In genomic region chr8:80492987-80493441, GRCm38 (mm10) we compare ENCODE assay signal across 8 mouse cellular contexts. TPM values are rescaled to one million over a fixed set of nuclear protein-coding genes. Genes with fewer than 3 reads are reported as not detected.
DNase-seq lines count a peak whose midpoint lies in the region; ATAC-seq and TF ChIP-seq lines count a peak whose summit lies in the region.

No protein-coding gene starts in this region.

- H3K4me3 ChIP-seq in embryonic fibroblast, embryonic 13.5 days (ENCODE audit: insufficient read depth, low read length): peak overlapping the region; percentile 66
- H3K4me3 ChIP-seq in lung, embryonic 16.5 days (ENCODE audit: low read length): peak overlapping the region; percentile 58
- peak overlapping the region; percentile 49 for H3K4me3 ChIP-seq in olfactory bulb, adult 2 months (ENCODE audit: insufficient read depth, low read depth, low read length)

- no peaks in the 10 kb centered on the region for H3K9me3 ChIP-seq in lung, embryonic 16.5 days (ENCODE audit: control insufficient read depth, low read length)

- peak; percentile 69; the same call in 1 of the 2 replicates for TF ChIP-seq CTCF in brain, embryonic 14.5 days (IDR thresholded peaks at IDR 0.05; ENCODE audit: borderline replicate concordance, extremely low read depth, insufficient read depth, insufficient read length)
- no peak for TF ChIP-seq CTCF in embryonic fibroblast, embryonic 13.5 days (IDR thresholded peaks at IDR 0.05; ENCODE audit: borderline replicate concordance, insufficient read depth, low read length)
- no peak for TF ChIP-seq CTCF in olfactory bulb, adult 2 months (IDR thresholded peaks at IDR 0.05; ENCODE audit: insufficient read depth, low read depth, low read length)

- ATAC-seq in lung, embryonic 16.5 days (ENCODE audit: low read depth): peak; percentile 83; the same call in 1 of the 2 replicates

- no peak for TF ChIP-seq POLR2A in brain, embryonic 14.5 days (IDR thresholded peaks at IDR 0.05; ENCODE audit: borderline replicate concordance, extremely low read depth, insufficient read depth, insufficient read length, poor library complexity, severe bottlenecking)
- no peak for TF ChIP-seq POLR2A in embryonic fibroblast, embryonic 13.5 days (IDR thresholded peaks at IDR 0.05; ENCODE audit: low read depth, low read length)
- no peak for TF ChIP-seq POLR2A in olfactory bulb, adult 2 months (IDR thresholded peaks at IDR 0.05; ENCODE audit: insufficient read depth, low read depth, low read length)

- peak overlapping the region; percentile 50 for H3K9ac ChIP-seq in lung, embryonic 16.5 days (ENCODE audit: low read length)

- 1% methylated on average over 16 of the region's 16 CpGs for WGBS in lung, embryonic 16.5 days
- WGBS in olfactory bulb, adult 2 months: under 1% methylated on average over 16 of the region's 16 CpGs

- H3K36me3 ChIP-seq in lung, embryonic 16.5 days (ENCODE audit: control insufficient read depth, insufficient read depth, low read length): no peaks in the 10 kb centered on the region

- DNase-seq in ES-CJ7 (ENCODE audit: low read depth, low spot score): peak; percentile 83
- DNase-seq in brain, embryonic 14.5 days (ENCODE audit: low read depth): peak; percentile 89
- peak; percentile 56 for DNase-seq in heart, postnatal 4 days
- peak; percentile 17 for DNase-seq in layer of hippocampus, adult 9-10 months (ENCODE audit: low spot score)
- DNase-seq in thymus, adult 18-20 months: peak; percentile 28 to 33

- no peaks in the 10 kb centered on the region; the same call in 1 of the 2 replicates for H3K4me1 ChIP-seq in embryonic fibroblast, embryonic 13.5 days (ENCODE audit: control insufficient read depth, insufficient read depth, low read length)
- H3K4me1 ChIP-seq in lung, embryonic 16.5 days (replicated peaks; ENCODE audit: control insufficient read depth, insufficient read depth, low read length): no peaks in the 10 kb centered on the region; the same call in 1 of the 2 replicates
- no peaks in the 10 kb centered on the region for H3K4me1 ChIP-seq in olfactory bulb, adult 2 months (ENCODE audit: control insufficient read depth, insufficient read depth, low read length)

- no peaks in the 10 kb centered on the region for H3K27me3 ChIP-seq in lung, embryonic 16.5 days (ENCODE audit: control insufficient read depth, insufficient read depth, low read depth, low read length)

- H3K27ac ChIP-seq in embryonic fibroblast, embryonic 13.5 days (ENCODE audit: insufficient read depth, low read length): no peak overlapping the region
- H3K27ac ChIP-seq in lung, embryonic 16.5 days (ENCODE audit: low read length): no peak overlapping the region
- no peak overlapping the region for H3K27ac ChIP-seq in olfactory bulb, adult 2 months (ENCODE audit: insufficient read depth, low read depth, low read length)

- peak overlapping the region; percentile 65 for H3K4me2 ChIP-seq in lung, embryonic 16.5 days (ENCODE audit: low read depth, low read length)

RNA-seq across cellular contexts. Expression of gene Gypa, which starts 0.6 kb away (rescaled TPM):
- 0.73 and 1.5 TPM in 2 replicates for polyA plus RNA-seq in brain, embryonic 14.5 days (2012; rRNA removed)
- not detected in 2 replicates for polyA plus RNA-seq in embryonic fibroblast, embryonic 13.5 days (2011; ENCODE audit: insufficient read length, low read depth, missing spikeins)
- total RNA-seq in heart, postnatal 4 days (2021): 1 to 10 TPM; 1.1 to 2.9 TPM
- polyA plus RNA-seq in lung, embryonic 16.5 days (2015; fragmentation: Nextera tagmentation; extraction: Ambion mirVana): 7.7 and 15.3 TPM in 2 replicates
- polyA plus RNA-seq in olfactory bulb, adult 2 months (2012; ENCODE audit: insufficient read depth, insufficient read length, low replicate concordance, missing spikeins): not detected in 2 replicates

Comparison
In these comparisons a context has a peak if more than half of its experiments do, and no peak if none do; other contexts are left out.
1. DNase-seq: peak in every context shown above with its lines; median percentile 89 in brain, embryonic 14.5 days; 83 in ES-CJ7; 56 in heart, postnatal 4 days; 30 in thymus, adult 18-20 months; 17 in layer of hippocampus, adult 9-10 months.